Mouse (Mus musculus): ENCODE data around the gene Mrpl33.

- TF ChIP-seq POLR2A (IDR thresholded peaks at IDR 0.05; ENCODE audit: low read depth, low read length) = no peak
- no peak for TF ChIP-seq CTCF (IDR thresholded peaks at IDR 0.05; ENCODE audit: borderline replicate concordance, insufficient read depth, low read length)
Observed at GRCm38 (mm10) chr5:31704971-31705370, 108.2 kb downstream of the Mrpl33 start.

All from embryonic fibroblast, embryonic 13.5 days (primary cell).